Mouse (Mus musculus) liver, embryonic 13.5 days (tissue): ENCODE data around the gene Hnrnpf. TPM values are rescaled to one million over a fixed set of nuclear protein-coding genes. Genes with fewer than 3 reads are reported as not detected.

Source experiments
- ATAC-seq: fragments of 200-750 bp; cut with Nextera tagmentation; 2 replicates; pipeline ENCODE4 v1.8.0; 2017; ENCODE audit warnings: low read depth, mild to moderate bottlenecking, moderate number of reproducible peaks, moderate library complexity
- DNase-seq: peaks from one replicate; pipeline ENCODE4 v3.0.0; 2022
- H3K27ac ChIP-seq: fragments of 300-500 bp; sonication (generic); 2 replicates; pipeline ENCODE4 v1.5.1; 2015; ENCODE audit warnings: moderate library complexity, mild to moderate bottlenecking, inconsistent platforms
- H3K27me3 ChIP-seq: fragments of 300-500 bp; sonication (generic); 2 replicates; pipeline ENCODE4 v1.6.1; 2015; ENCODE audit warnings: mild to moderate bottlenecking, inconsistent platforms
- H3K36me3 ChIP-seq: fragments of 300-500 bp; sonication (generic); 2 replicates; pipeline ENCODE4 v1.6.1; 2015; ENCODE audit warnings: mild to moderate bottlenecking, inconsistent platforms
- H3K4me1 ChIP-seq: fragments of 300-500 bp; sonication (generic); replicated peaks from 2 replicates; pipeline ENCODE4 v1.6.1; 2015; ENCODE audit warnings: inconsistent platforms
- H3K4me2 ChIP-seq: fragments of 300-500 bp; sonication (generic); 2 replicates; pipeline ENCODE4 v1.6.1; 2015; ENCODE audit warnings: inconsistent platforms, mild to moderate bottlenecking, moderate library complexity
- H3K4me3 ChIP-seq: fragments of 300-500 bp; sonication (generic); replicated peaks from 2 replicates; pipeline ENCODE4 v1.5.1; 2015; ENCODE audit warnings: mild to moderate bottlenecking, inconsistent platforms
- H3K9ac ChIP-seq: fragments of 300-500 bp; sonication (generic); 2 replicates; pipeline ENCODE4 v1.6.1; 2015; ENCODE audit warnings: mild to moderate bottlenecking, inconsistent platforms
- H3K9me3 ChIP-seq: fragments of 300-500 bp; sonication (generic); replicated peaks from 2 replicates; pipeline ENCODE4 v1.6.1; 2016; ENCODE audit warnings: inconsistent platforms
- WGBS: fragments of 180-500 bp; shearing (Covaris S2); methylation state at CpG from one replicate; pipeline ENCODE4 v1.1.7; 2015; ENCODE audit not compliant: insufficient replicate concordance; 5-methylcytosine and 5-hydroxymethylcytosine counted together
- polyA plus RNA-seq: library from polyadenylated mRNA; unstranded; fragments of >200 nt; fragmentation: Nextera tagmentation; extraction: Ambion mirVana; gene quantifications from 2 replicates; pipeline ENCODE4 v1.2.1, GENCODE M21; 2015

Hnrnpf gene
- polyA plus RNA-seq, 1 experiment from 2014 or later: 594 TPM

- Histone ChIP-seq H3K4me1 (peaks cover 46% of the 10 kb centered on the region), H3K4me2 (no peak overlapping the region), H3K36me3 (no peaks in the 10 kb centered on the region), H3K4me3 (no peak overlapping the region), H3K9me3 (no peaks in the 10 kb centered on the region), H3K9ac (no peak overlapping the region), H3K27me3 (no peaks in the 10 kb centered on the region), H3K27ac (no peak overlapping the region)
- no peak for ATAC-seq
- 84% methylated on average over 2 of the region's 2 CpGs for WGBS
- DNase-seq: no peak
Observed at GRCm38 (mm10) chr6:117893435-117893834, 6.7 kb upstream of the Hnrnpf start.

GRCm38 (mm10) chr6:117897800-117898199 is 2.3 kb upstream of the Hnrnpf start:
- no peak overlapping the region for H3K9ac ChIP-seq
- no peak for ATAC-seq
- no peak overlapping the region for H3K27ac ChIP-seq
- H3K27me3 ChIP-seq: no peaks in the 10 kb centered on the region
- no peak overlapping the region for H3K4me2 ChIP-seq
- WGBS: 64% methylated on average over 5 of the region's 5 CpGs
- no peaks in the 10 kb centered on the region for H3K36me3 ChIP-seq
- no peak overlapping the region for H3K4me3 ChIP-seq
- peaks cover 40% of the 10 kb centered on the region for H3K4me1 ChIP-seq
- DNase-seq: no peak
- no peaks in the 10 kb centered on the region for H3K9me3 ChIP-seq

- Histone ChIP-seq H3K9ac (peak overlapping the region; percentile 49; the same call in 1 of the 2 replicates), H3K27ac (peak overlapping the region; percentile 76)
- ATAC-seq: no peak
Observed at GRCm38 (mm10) chr6:117901510-117902402, 1.6 kb downstream of the Hnrnpf start.

GRCm38 (mm10) chr6:117902556-117902955 is 2.4 kb downstream of the Hnrnpf start:
- WGBS: 37% methylated on average over 4 of the region's 4 CpGs
- Histone ChIP-seq H3K4me3 (no peak overlapping the region), H3K9ac (peak overlapping the region; percentile 49), H3K27ac (peak overlapping the region; percentile 68), H3K4me2 (peak overlapping the region; percentile 33), H3K9me3 (no peaks in the 10 kb centered on the region), H3K27me3 (no peaks in the 10 kb centered on the region), H3K4me1 (peaks cover 62% of the 10 kb centered on the region), H3K36me3 (no peaks in the 10 kb centered on the region)
- DNase-seq (no peak), ATAC-seq (no peak)

More at GRCm38 (mm10) chr6:117901510-117902402, 1.6 kb downstream of the Hnrnpf start:
- H3K9me3 ChIP-seq: no peaks in the 10 kb centered on the region
- H3K36me3 ChIP-seq: no peaks in the 10 kb centered on the region
- H3K4me1 ChIP-seq: peaks cover 62% of the 10 kb centered on the region
- H3K4me2 ChIP-seq: peak overlapping the region; percentile 33
- H3K27me3 ChIP-seq: no peaks in the 10 kb centered on the region
- DNase-seq: no peak
- 63% methylated on average over 9 of the region's 9 CpGs for WGBS
- H3K4me3 ChIP-seq: no peak overlapping the region

- H3K4me2 ChIP-seq: no peak overlapping the region
- no peaks in the 10 kb centered on the region for H3K27me3 ChIP-seq
- DNase-seq (no peak), ATAC-seq (no peak)
- H3K4me1 ChIP-seq: peaks cover 69% of the 10 kb centered on the region
- H3K27ac ChIP-seq: peak overlapping the region; percentile 3; the same call in 1 of the 2 replicates
- H3K36me3 ChIP-seq: no peaks in the 10 kb centered on the region
- H3K9ac ChIP-seq: peak overlapping the region; percentile 26; the same call in 1 of the 2 replicates
- no peak overlapping the region for H3K4me3 ChIP-seq
- no peaks in the 10 kb centered on the region for H3K9me3 ChIP-seq
- WGBS: 78% methylated on average over 3 of the region's 3 CpGs
Observed at GRCm38 (mm10) chr6:117903836-117904235, 3.7 kb downstream of the Hnrnpf start.

- H3K4me1 ChIP-seq: peaks cover 76% of the 10 kb centered on the region
- 10% methylated on average over 4 of the region's 4 CpGs for WGBS
- H3K4me3 ChIP-seq: peak overlapping the region; percentile 100
- H3K9ac ChIP-seq: peak overlapping the region; percentile 78
- H3K36me3 ChIP-seq: no peaks in the 10 kb centered on the region
- DNase-seq: no peak
- peak overlapping the region; percentile 73 for H3K4me2 ChIP-seq
- no peaks in the 10 kb centered on the region for H3K27me3 ChIP-seq
- H3K27ac ChIP-seq: peak overlapping the region; percentile 89
- ATAC-seq: no peak
- H3K9me3 ChIP-seq: no peaks in the 10 kb centered on the region
Observed at GRCm38 (mm10) chr6:117905260-117905930, 5.3 kb downstream of the Hnrnpf start.

GRCm38 (mm10) chr6:117906015-117906531 is 5.9 kb downstream of the Hnrnpf start:
- H3K27me3 ChIP-seq: no peaks in the 10 kb centered on the region
- H3K4me1 ChIP-seq: peaks cover 74% of the 10 kb centered on the region
- H3K4me2 ChIP-seq: peak overlapping the region; percentile 73
- peak overlapping the region; percentile 100 for H3K4me3 ChIP-seq
- no peaks in the 10 kb centered on the region for H3K9me3 ChIP-seq
- DNase-seq (no peak), ATAC-seq (peak; percentile 9)
- H3K9ac ChIP-seq: peak overlapping the region; percentile 78
- WGBS: under 1% methylated on average over 25 of the region's 25 CpGs
- peak overlapping the region; percentile 89 for H3K27ac ChIP-seq
- H3K36me3 ChIP-seq: no peaks in the 10 kb centered on the region

GRCm38 (mm10) chr6:117906590-117907271 is 6.6 kb downstream of the Hnrnpf start:
- H3K27ac ChIP-seq: peak overlapping the region; percentile 94
- no peaks in the 10 kb centered on the region for H3K27me3 ChIP-seq
- peak overlapping the region; percentile 95 for H3K4me2 ChIP-seq
- DNase-seq (peak; percentile 95), ATAC-seq (peak; percentile 91)
- peak overlapping the region; percentile 100 for H3K4me3 ChIP-seq
- peaks cover 73% of the 10 kb centered on the region for H3K4me1 ChIP-seq
- no peaks in the 10 kb centered on the region for H3K9me3 ChIP-seq
- H3K9ac ChIP-seq: peak overlapping the region; percentile 99
- under 1% methylated on average over 60 of the region's 68 CpGs for WGBS
- no peaks in the 10 kb centered on the region for H3K36me3 ChIP-seq

- Histone ChIP-seq H3K4me1 (peaks cover 73% of the 10 kb centered on the region), H3K4me2 (peak overlapping the region; percentile 95), H3K27me3 (no peaks in the 10 kb centered on the region), H3K4me3 (peak overlapping the region; percentile 100), H3K36me3 (no peaks in the 10 kb centered on the region), H3K27ac (peak overlapping the region; percentile 94), H3K9me3 (no peaks in the 10 kb centered on the region), H3K9ac (peak overlapping the region; percentile 99)
- ATAC-seq: peak; percentile 65
- WGBS: under 1% methylated on average over 67 of the region's 77 CpGs
- peak; percentile 80 for DNase-seq
Observed at GRCm38 (mm10) chr6:117907301-117907978, 7.3 kb downstream of the Hnrnpf start.

GRCm38 (mm10) chr6:117907979-117908355 is 7.8 kb downstream of the Hnrnpf start:
- H3K4me2 ChIP-seq: peak overlapping the region; percentile 95
- DNase-seq (no peak), ATAC-seq (no peak; the same call in 1 of the 2 replicates)
- peak overlapping the region; percentile 100 for H3K4me3 ChIP-seq
- no peaks in the 10 kb centered on the region for H3K9me3 ChIP-seq
- peak overlapping the region; percentile 94 for H3K27ac ChIP-seq
- H3K36me3 ChIP-seq: no peaks in the 10 kb centered on the region
- H3K4me1 ChIP-seq: peaks cover 72% of the 10 kb centered on the region
- WGBS: under 1% methylated on average over 26 of the region's 26 CpGs
- no peaks in the 10 kb centered on the region for H3K27me3 ChIP-seq
- peak overlapping the region; percentile 99 for H3K9ac ChIP-seq
